Mouse (Mus musculus): Measurements from ENCODE around the gene Gm32742. TPM values are rescaled to one million over a fixed set of nuclear protein-coding genes. Genes with fewer than 3 reads are reported as not detected.
A peak's percentile ranks its signal among the peaks of the same experiment; 100 is the strongest.
"Not testable (repeated sequence)": the region's sequence is repeated elsewhere in the genome, so short reads cannot be mapped to it uniquely, and the experiment has no call there.

The Gm32742 gene
- polyA plus RNA-seq, 1 experiment from 2014 or later = 0.03 TPM

GRCm38 (mm10) chr9:51146496-51146895 is 18.8 kb downstream of the Gm32742 start:
- no peak for ATAC-seq (ENCODE audit: insufficient number of reproducible peaks, insufficient read depth, low FRiP score, low TSS enrichment, low read depth)
- H3K27ac ChIP-seq = no peak overlapping the region
- H3K27me3 ChIP-seq = peaks cover 9% of the 10 kb centered on the region; the same call in 1 of the 2 replicates
- H3K4me2 ChIP-seq = no peak overlapping the region
- H3K4me1 ChIP-seq = peaks cover 22% of the 10 kb centered on the region
- H3K9ac ChIP-seq = no peak overlapping the region
- no peak overlapping the region for H3K4me3 ChIP-seq
- no peaks in the 10 kb centered on the region for H3K36me3 ChIP-seq
- WGBS = 55% methylated on average over 4 of the region's 4 CpGs
- no peaks in the 10 kb centered on the region for H3K9me3 ChIP-seq

- no peak overlapping the region for H3K27ac ChIP-seq
- no peak overlapping the region for H3K4me3 ChIP-seq
- no peak overlapping the region for H3K9ac ChIP-seq
- ATAC-seq (ENCODE audit: insufficient number of reproducible peaks, insufficient read depth, low FRiP score, low TSS enrichment, low read depth) = no peak
- H3K36me3 ChIP-seq = no peaks in the 10 kb centered on the region
- H3K9me3 ChIP-seq = no peaks in the 10 kb centered on the region
- H3K4me1 ChIP-seq = peaks cover 22% of the 10 kb centered on the region
- no peak overlapping the region for H3K4me2 ChIP-seq
- H3K27me3 ChIP-seq = no peaks in the 10 kb centered on the region
- WGBS = 67% methylated on average over 6 of the region's 6 CpGs
Observed at GRCm38 (mm10) chr9:51144218-51144617, 21.1 kb downstream of the Gm32742 start.

- Histone ChIP-seq H3K9ac (no peak overlapping the region), H3K36me3 (no peaks in the 10 kb centered on the region), H3K4me2 (no peak overlapping the region), H3K27ac (no peak overlapping the region), H3K4me3 (no peak overlapping the region), H3K9me3 (no peaks in the 10 kb centered on the region), H3K4me1 (peaks cover 22% of the 10 kb centered on the region), H3K27me3 (no peaks in the 10 kb centered on the region)
- WGBS = 100% methylated on average over 1 of the region's 1 CpGs
- no peak for ATAC-seq (ENCODE audit: insufficient number of reproducible peaks, insufficient read depth, low FRiP score, low TSS enrichment, low read depth)
Observed at GRCm38 (mm10) chr9:51143437-51143836, 21.9 kb downstream of the Gm32742 start.

- Histone ChIP-seq H3K9ac (no peak overlapping the region), H3K4me1 (no peaks in the 10 kb centered on the region), H3K4me2 (no peak overlapping the region), H3K9me3 (no peaks in the 10 kb centered on the region), H3K36me3 (no peaks in the 10 kb centered on the region), H3K27ac (no peak overlapping the region), H3K4me3 (no peak overlapping the region), H3K27me3 (no peaks in the 10 kb centered on the region)
- 78% methylated on average over 3 of the region's 3 CpGs for WGBS
- no peak for ATAC-seq (ENCODE audit: insufficient number of reproducible peaks, insufficient read depth, low FRiP score, low TSS enrichment, low read depth)
Observed at GRCm38 (mm10) chr9:51140711-51141110, 24.6 kb downstream of the Gm32742 start.

- not testable (repeated sequence) for H3K9me3 ChIP-seq; ATAC-seq (ENCODE audit: insufficient number of reproducible peaks, insufficient read depth, low FRiP score, low TSS enrichment, low read depth)
- 70% methylated on average over 1 of the region's 1 CpGs for WGBS
Observed at GRCm38 (mm10) chr9:51139401-51139800, 25.9 kb downstream of the Gm32742 start.

GRCm38 (mm10) chr9:51138301-51138700 is 27.0 kb downstream of the Gm32742 start:
- Histone ChIP-seq H3K9ac (no peak overlapping the region), H3K4me1 (no peaks in the 10 kb centered on the region), H3K9me3 (no peaks in the 10 kb centered on the region), H3K27me3 (no peaks in the 10 kb centered on the region), H3K36me3 (no peaks in the 10 kb centered on the region), H3K27ac (no peak overlapping the region), H3K4me3 (no peak overlapping the region), H3K4me2 (no peak overlapping the region)
- no peak for ATAC-seq (ENCODE audit: insufficient number of reproducible peaks, insufficient read depth, low FRiP score, low TSS enrichment, low read depth)
- WGBS = 80% methylated on average over 1 of the region's 1 CpGs

More at GRCm38 (mm10) chr9:51139401-51139800, 25.9 kb downstream of the Gm32742 start:
- not testable (repeated sequence) for H3K4me1 ChIP-seq, H3K36me3 ChIP-seq, H3K4me2 ChIP-seq, H3K27ac ChIP-seq, H3K27me3 ChIP-seq, H3K9ac ChIP-seq, H3K4me3 ChIP-seq

GRCm38 (mm10) chr9:51137836-51138235 is 27.5 kb downstream of the Gm32742 start:
- Histone ChIP-seq H3K4me1 (no peaks in the 10 kb centered on the region), H3K27ac (no peak overlapping the region), H3K27me3 (no peaks in the 10 kb centered on the region), H3K9me3 (no peaks in the 10 kb centered on the region), H3K4me3 (no peak overlapping the region), H3K36me3 (no peaks in the 10 kb centered on the region), H3K9ac (no peak overlapping the region), H3K4me2 (no peak overlapping the region)
- no peak for ATAC-seq (ENCODE audit: insufficient number of reproducible peaks, insufficient read depth, low FRiP score, low TSS enrichment, low read depth)
- WGBS = 79% methylated on average over 1 of the region's 1 CpGs

GRCm38 (mm10) chr9:51137432-51137831 is 27.9 kb downstream of the Gm32742 start:
- WGBS = 78% methylated on average over 4 of the region's 4 CpGs
- Histone ChIP-seq H3K9me3 (no peaks in the 10 kb centered on the region), H3K36me3 (no peaks in the 10 kb centered on the region), H3K4me1 (no peaks in the 10 kb centered on the region), H3K4me3 (no peak overlapping the region), H3K27ac (no peak overlapping the region), H3K4me2 (no peak overlapping the region), H3K9ac (no peak overlapping the region), H3K27me3 (no peaks in the 10 kb centered on the region)
- no peak for ATAC-seq (ENCODE audit: insufficient number of reproducible peaks, insufficient read depth, low FRiP score, low TSS enrichment, low read depth)

GRCm38 (mm10) chr9:51136985-51137384 is 28.3 kb downstream of the Gm32742 start:
- Histone ChIP-seq H3K9ac (no peak overlapping the region), H3K36me3 (no peaks in the 10 kb centered on the region), H3K4me3 (no peak overlapping the region), H3K9me3 (no peaks in the 10 kb centered on the region), H3K27me3 (no peaks in the 10 kb centered on the region), H3K27ac (no peak overlapping the region), H3K4me1 (no peaks in the 10 kb centered on the region), H3K4me2 (no peak overlapping the region)
- no peak for ATAC-seq (ENCODE audit: insufficient number of reproducible peaks, insufficient read depth, low FRiP score, low TSS enrichment, low read depth)
- 69% methylated on average over 3 of the region's 3 CpGs for WGBS

- H3K4me1 ChIP-seq = no peaks in the 10 kb centered on the region
- H3K27ac ChIP-seq = no peak overlapping the region
- no peak overlapping the region for H3K4me2 ChIP-seq
- 67% methylated on average over 4 of the region's 4 CpGs for WGBS
- H3K9me3 ChIP-seq = no peaks in the 10 kb centered on the region
- ATAC-seq (ENCODE audit: insufficient number of reproducible peaks, insufficient read depth, low FRiP score, low TSS enrichment, low read depth) = no peak
- no peaks in the 10 kb centered on the region for H3K36me3 ChIP-seq
- H3K9ac ChIP-seq = no peak overlapping the region
- no peak overlapping the region for H3K4me3 ChIP-seq
- no peaks in the 10 kb centered on the region for H3K27me3 ChIP-seq
Observed at GRCm38 (mm10) chr9:51114767-51115166, 50.5 kb downstream of the Gm32742 start.

- no peak overlapping the region for H3K9ac ChIP-seq
- no peak for ATAC-seq (ENCODE audit: insufficient number of reproducible peaks, insufficient read depth, low FRiP score, low TSS enrichment, low read depth)
- no peaks in the 10 kb centered on the region for H3K9me3 ChIP-seq
- peaks cover 13% of the 10 kb centered on the region for H3K4me1 ChIP-seq
- H3K36me3 ChIP-seq = no peaks in the 10 kb centered on the region
- peaks cover 25% of the 10 kb centered on the region for H3K27me3 ChIP-seq
- WGBS = 85% methylated on average over 2 of the region's 2 CpGs
- H3K4me2 ChIP-seq = no peak overlapping the region
- no peak overlapping the region for H3K27ac ChIP-seq
- no peak overlapping the region for H3K4me3 ChIP-seq
Observed at GRCm38 (mm10) chr9:51105751-51106150, 59.6 kb downstream of the Gm32742 start.

- WGBS = 12% methylated on average over 26 of the region's 30 CpGs
Observed at GRCm38 (mm10) chr9:51103808-51104514, 61.4 kb downstream of the Gm32742 start.

More at GRCm38 (mm10) chr9:51103808-51104514, 61.4 kb downstream of the Gm32742 start:
- no peaks in the 10 kb centered on the region for H3K9me3 ChIP-seq
- no peaks in the 10 kb centered on the region for H3K36me3 ChIP-seq
- H3K4me1 ChIP-seq = peaks cover 13% of the 10 kb centered on the region
- H3K9ac ChIP-seq = peak overlapping the region; percentile 78
- no peak overlapping the region for H3K27ac ChIP-seq
- peak overlapping the region; percentile 62 for H3K4me3 ChIP-seq
- H3K27me3 ChIP-seq = peaks cover 30% of the 10 kb centered on the region
- ATAC-seq (ENCODE audit: insufficient number of reproducible peaks, insufficient read depth, low FRiP score, low TSS enrichment, low read depth) = no peak
- H3K4me2 ChIP-seq = peak overlapping the region; percentile 100
